23 mouse cellular contexts compared by ENCODE assay signal in genomic region chr8:41950736-41951135, GRCm38 (mm10).
DNase-seq lines count a peak whose midpoint lies in the region; ATAC-seq lines count a peak whose summit lies in the region.
"Had no signal": no experiment of that assay in that cellular context is flagged by ENCODE, and none has a peak within 500 bp of the region (broad histone marks: within the 10 kb centered on the region; RNA-seq: fewer than 3 reads in every experiment).

No protein-coding gene starts in this region.

- intact Hi-C loops in left cerebral cortex, postnatal 4 days (cut with DNase I), result no loop called here

- WGBS in hindbrain, embryonic 14.5 days, result 90% methylated on average over 1 of the region's 1 CpGs
- WGBS in hindbrain, embryonic 10.5 days, result 89% methylated on average over 1 of the region's 1 CpGs

- no peaks in the 10 kb centered on the region for H3K9me3 ChIP-seq in hindbrain, embryonic 14.5 days (ENCODE audit: control insufficient read depth, low read length)
- H3K9me3 ChIP-seq in hindbrain, embryonic 10.5 days, result no peaks in the 10 kb centered on the region
- H3K9me3 ChIP-seq: heart, embryonic 13.5 days; kidney, embryonic 15.5 days had no signal

- H3K4me2 ChIP-seq in hindbrain, embryonic 14.5 days (replicated peaks), result no peak overlapping the region
- H3K4me2 ChIP-seq: heart, embryonic 13.5 days; kidney, embryonic 15.5 days; lung, embryonic 14.5 days had no signal

- no peak for ATAC-seq in hindbrain, embryonic 14.5 days (ENCODE audit: low FRiP score)
- ATAC-seq: CD4-positive, CD25-positive, alpha-beta regulatory T cell, adult 4 months; forebrain, embryonic 14.5 days; hindbrain, embryonic 16.5 days had no signal

- peak; percentile 45 to 56 for DNase-seq in cerebellum, postnatal 14 days
- no peak for DNase-seq in cerebellum, postnatal 36 days
- DNase-seq in hindbrain, embryonic 14.5 days (ENCODE audit: low spot score), result peak; percentile 15
- no peak for DNase-seq in hindbrain, embryonic 10.5 days (ENCODE audit: low spot score)
- peak; percentile 0 for DNase-seq in left cerebral cortex, postnatal 4 days
- no peak for DNase-seq in left cerebral cortex, adult 8-10 months (ENCODE audit: low spot score in 2 of 2)
- DNase-seq in adrenal gland, postnatal 36 days, result no peak
- DNase-seq: adrenal gland, postnatal 25 days; gastrocnemius, postnatal 10 days; heart, postnatal 10 days; kidney, adult 18-20 months; kidney, postnatal 25 days; liver; lung, embryonic 14.5 days; lung, postnatal 14 days; midbrain, embryonic 14.5 days; thymus, postnatal 4 days had no signal

- no peak overlapping the region for H3K27ac ChIP-seq in hindbrain, embryonic 14.5 days
- H3K27ac ChIP-seq in hindbrain, embryonic 10.5 days, result no peak overlapping the region
- H3K27ac ChIP-seq: heart, embryonic 13.5 days; kidney, embryonic 15.5 days; liver, embryonic 14.5 days had no signal

- no peaks in the 10 kb centered on the region for H3K27me3 ChIP-seq in hindbrain, embryonic 14.5 days (ENCODE audit: control insufficient read depth, insufficient read depth, low read length)
- H3K27me3 ChIP-seq in hindbrain, embryonic 10.5 days (ENCODE audit: insufficient read depth, poor library complexity, severe bottlenecking), result no peaks in the 10 kb centered on the region
- H3K27me3 ChIP-seq: heart, embryonic 13.5 days; kidney, embryonic 15.5 days had no signal

- H3K36me3 ChIP-seq in hindbrain, embryonic 14.5 days (replicated peaks; ENCODE audit: control insufficient read depth, insufficient read depth), result no peaks in the 10 kb centered on the region
- no peaks in the 10 kb centered on the region for H3K36me3 ChIP-seq in hindbrain, embryonic 10.5 days
- H3K36me3 ChIP-seq: heart, embryonic 13.5 days; kidney, embryonic 15.5 days had no signal

- no peaks in the 10 kb centered on the region for H3K4me1 ChIP-seq in hindbrain, embryonic 14.5 days (replicated peaks; ENCODE audit: control insufficient read depth, insufficient read depth, low read length)
- no peaks in the 10 kb centered on the region for H3K4me1 ChIP-seq in hindbrain, embryonic 10.5 days (replicated peaks)
- H3K4me1 ChIP-seq: heart, embryonic 13.5 days; kidney, embryonic 15.5 days had no signal

- no peak overlapping the region for H3K4me3 ChIP-seq in hindbrain, embryonic 14.5 days (replicated peaks; ENCODE audit: low read length)
- H3K4me3 ChIP-seq in hindbrain, embryonic 10.5 days, result no peak overlapping the region
- H3K4me3 ChIP-seq: heart, embryonic 13.5 days; kidney, embryonic 15.5 days had no signal

- no peak overlapping the region for H3K9ac ChIP-seq in hindbrain, embryonic 14.5 days
- H3K9ac ChIP-seq: heart, embryonic 13.5 days; kidney, embryonic 15.5 days; liver, embryonic 14.5 days; lung, embryonic 14.5 days had no signal

Comparison
In these comparisons a context has a peak if more than half of its experiments do, and no peak if none do; other contexts are left out.
1. DNase-seq: peak in cerebellum, postnatal 14 days (2 of 2), hindbrain, embryonic 14.5 days (single experiment) and left cerebral cortex, postnatal 4 days (single experiment); none in cerebellum, postnatal 36 days (0 of 2), hindbrain, embryonic 10.5 days (single experiment), left cerebral cortex, adult 8-10 months (0 of 2) and adrenal gland, postnatal 36 days (0 of 2).